Mouse (Mus musculus) intestine, embryonic 16.5 days (tissue): ENCODE measurements around the gene Ldlrad1. TPM values are rescaled to one million over a fixed set of nuclear protein-coding genes. Genes with fewer than 3 reads are reported as not detected.
A peak's percentile ranks its signal among the peaks of the same experiment; 100 is the strongest.

Experiments
- ATAC-seq: fragments of 200-750 bp; cut with Nextera tagmentation; 2 replicates; pipeline ENCODE4 v1.8.0; 2017; ENCODE audit warnings: moderate TSS enrichment, moderate library complexity
- H3K27ac ChIP-seq: fragments of 300-500 bp; sonication (generic); 2 replicates; pipeline ENCODE4 v1.5.1; 2014; ENCODE audit warnings: mild to moderate bottlenecking, low read length
- H3K27me3 ChIP-seq: fragments of 300-500 bp; sonication (generic); replicated peaks from 2 replicates; pipeline ENCODE4 v1.6.1; 2014; ENCODE audit warnings: low read length, control low read depth, mixed read lengths; ENCODE audit not compliant: control insufficient read depth, insufficient read depth
- H3K36me3 ChIP-seq: fragments of 300-500 bp; sonication (generic); 2 replicates; pipeline ENCODE4 v1.6.1; 2014; ENCODE audit warnings: low read length, control low read depth; ENCODE audit not compliant: control insufficient read depth, insufficient read depth
- H3K4me1 ChIP-seq: fragments of 300-500 bp; sonication (generic); 2 replicates; pipeline ENCODE4 v1.6.1; 2014; ENCODE audit warnings: low read length, control low read depth, mixed read lengths; ENCODE audit not compliant: control insufficient read depth, insufficient read depth
- H3K4me2 ChIP-seq: fragments of 300-500 bp; sonication (generic); 2 replicates; pipeline ENCODE4 v1.6.1; 2014; ENCODE audit warnings: low read depth, low read length, control low read depth
- H3K4me3 ChIP-seq: fragments of 300-500 bp; sonication (generic); 2 replicates; pipeline ENCODE4 v1.5.1; 2014; ENCODE audit warnings: mild to moderate bottlenecking, low read length
- H3K9ac ChIP-seq: fragments of 300-500 bp; sonication (generic); 2 replicates; pipeline ENCODE4 v1.6.1; 2014; ENCODE audit warnings: low read depth, low read length
- H3K9me3 ChIP-seq: fragments of 300-500 bp; sonication (generic); 2 replicates; pipeline ENCODE4 v1.6.1; 2016; ENCODE audit warnings: low read length, control low read depth; ENCODE audit not compliant: control insufficient read depth
- WGBS: fragments of 180-500 bp; shearing (Covaris S2); extraction: QIAGEN DNeasy Blood & Tissue Kit; methylation state at CpG from one replicate; pipeline ENCODE4 v1.1.7; 2014; 5-methylcytosine and 5-hydroxymethylcytosine counted together
- polyA plus RNA-seq: library from polyadenylated mRNA; unstranded; fragments of >200 nt; fragmentation: Nextera tagmentation; extraction: Ambion mirVana; gene quantifications from 2 replicates; pipeline ENCODE4 v1.2.1, GENCODE M21; 2015

Gene Ldlrad1
- polyA plus RNA-seq, 1 experiment from 2014 or later = not detected

DNA sequence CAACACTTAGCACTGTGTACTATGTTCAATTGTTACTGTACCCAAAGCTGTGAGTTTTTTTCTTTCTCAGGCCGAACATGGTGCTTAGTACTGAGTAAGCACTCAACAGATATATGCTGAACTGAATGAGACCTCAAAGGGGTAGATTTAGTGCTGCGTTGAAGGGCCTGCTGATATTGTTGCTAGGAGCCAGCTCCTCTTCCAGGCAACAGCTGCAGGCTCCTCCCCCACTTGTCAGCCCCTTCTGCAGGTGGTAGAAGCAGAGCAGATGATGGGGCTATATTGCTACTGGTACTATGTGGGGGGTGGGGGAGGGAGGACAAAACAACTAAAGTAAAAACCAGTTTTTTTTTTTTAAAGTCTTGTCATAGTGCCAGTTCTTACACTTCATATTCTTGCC lies 40.5 kb downstream of the Ldlrad1 start:
- 31% methylated on average over 2 of the region's 2 CpGs for WGBS
- Histone ChIP-seq H3K27me3 (no peaks in the 10 kb centered on the region), H3K4me3 (no peak overlapping the region), H3K9me3 (no peaks in the 10 kb centered on the region), H3K9ac (no peak overlapping the region), H3K36me3 (no peaks in the 10 kb centered on the region), H3K4me2 (no peak overlapping the region), H3K4me1 (peaks cover 37% of the 10 kb centered on the region), H3K27ac (no peak overlapping the region)
- no peak for ATAC-seq

GRCm38 (mm10) chr4:107250494-107250893 lies 41.5 kb downstream of the Ldlrad1 start:
- Histone ChIP-seq H3K4me2 (no peak overlapping the region), H3K4me1 (peaks cover 35% of the 10 kb centered on the region), H3K27ac (no peak overlapping the region), H3K4me3 (no peak overlapping the region), H3K36me3 (no peaks in the 10 kb centered on the region), H3K9me3 (no peaks in the 10 kb centered on the region), H3K27me3 (no peaks in the 10 kb centered on the region), H3K9ac (no peak overlapping the region)
- WGBS = 26% methylated on average over 4 of the region's 4 CpGs
- ATAC-seq = no peak

DNA sequence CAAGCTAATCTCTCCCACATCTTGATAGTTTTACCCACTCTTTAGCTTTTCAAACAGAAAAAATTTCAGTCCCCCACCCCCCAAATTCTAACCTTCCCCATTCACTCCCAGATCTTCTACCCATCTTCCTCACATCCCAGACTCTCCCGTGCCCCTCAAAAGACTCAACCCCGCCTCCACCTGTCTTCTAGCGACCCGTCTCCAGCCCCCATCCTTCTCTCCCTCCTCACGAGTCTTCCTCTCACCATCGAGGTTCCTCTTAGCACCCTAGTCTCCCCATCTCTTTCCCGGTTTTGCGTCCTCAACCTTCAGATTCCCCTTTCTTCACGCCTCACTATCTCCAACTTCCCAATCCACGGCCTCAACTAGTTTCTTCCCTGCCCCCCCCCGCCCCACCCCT lies 43.5 kb downstream of the Ldlrad1 start:
- 1% methylated on average over 11 of the region's 11 CpGs for WGBS
- no peak overlapping the region for H3K27ac ChIP-seq
- H3K9me3 ChIP-seq = no peaks in the 10 kb centered on the region
- peak overlapping the region; percentile 90 for H3K9ac ChIP-seq
- peak overlapping the region; percentile 79 for H3K4me3 ChIP-seq
- H3K27me3 ChIP-seq = no peaks in the 10 kb centered on the region
- H3K36me3 ChIP-seq = no peaks in the 10 kb centered on the region
- H3K4me2 ChIP-seq = peak overlapping the region; percentile 67
- ATAC-seq = no peak
- H3K4me1 ChIP-seq = peaks cover 27% of the 10 kb centered on the region

GRCm38 (mm10) chr4:107253125-107254091 lies 44.4 kb downstream of the Ldlrad1 start, which contains the start of the genes Lrrc42 and Hspb11:
Gene Lrrc42, minus strand, starts transcription at chr4:107253532.
Gene Hspb11, plus strand, starts transcription at chr4:107253593.
- Histone ChIP-seq H3K9me3 (no peaks in the 10 kb centered on the region), H3K36me3 (no peaks in the 10 kb centered on the region), H3K4me2 (peak within 1 kb of the TSS; percentile 67), H3K9ac (peak within 1 kb of the TSS; percentile 90), H3K4me3 (peak within 1 kb of the TSS; percentile 79), H3K27ac (peak within 1 kb of the TSS; percentile 76), H3K4me1 (peaks cover 23% of the 10 kb centered on the region), H3K27me3 (no peaks in the 10 kb centered on the region)
- peak; percentile 98 for ATAC-seq
- WGBS = under 1% methylated on average over 101 of the region's 101 CpGs

DNA sequence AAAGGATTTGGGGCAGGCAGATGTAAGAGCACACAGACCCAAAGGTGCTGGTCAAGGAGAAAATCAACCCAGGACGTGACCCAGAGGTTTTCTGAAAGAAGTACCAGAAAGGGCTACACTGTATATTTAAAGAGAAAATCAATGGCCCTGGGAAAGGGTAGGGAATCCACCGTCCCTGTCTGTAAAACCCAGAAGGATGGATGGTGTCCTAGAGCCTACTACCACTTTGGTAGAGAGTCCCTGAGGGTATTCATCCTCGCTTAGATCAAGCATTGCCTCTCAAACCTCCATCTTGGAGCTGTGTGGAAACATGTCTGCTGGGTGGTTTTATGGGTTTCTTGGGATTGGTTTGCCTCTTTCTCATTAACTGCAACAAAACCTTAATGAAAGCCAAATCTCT lies 45.4 kb downstream of the Ldlrad1 start:
- Histone ChIP-seq H3K4me1 (peaks cover 17% of the 10 kb centered on the region), H3K4me2 (peak overlapping the region; percentile 67), H3K27ac (no peak overlapping the region), H3K9me3 (no peaks in the 10 kb centered on the region), H3K4me3 (peak overlapping the region; percentile 79), H3K36me3 (no peaks in the 10 kb centered on the region), H3K27me3 (no peaks in the 10 kb centered on the region), H3K9ac (peak overlapping the region; percentile 90)
- 35% methylated on average over 3 of the region's 3 CpGs for WGBS
- ATAC-seq = no peak

DNA sequence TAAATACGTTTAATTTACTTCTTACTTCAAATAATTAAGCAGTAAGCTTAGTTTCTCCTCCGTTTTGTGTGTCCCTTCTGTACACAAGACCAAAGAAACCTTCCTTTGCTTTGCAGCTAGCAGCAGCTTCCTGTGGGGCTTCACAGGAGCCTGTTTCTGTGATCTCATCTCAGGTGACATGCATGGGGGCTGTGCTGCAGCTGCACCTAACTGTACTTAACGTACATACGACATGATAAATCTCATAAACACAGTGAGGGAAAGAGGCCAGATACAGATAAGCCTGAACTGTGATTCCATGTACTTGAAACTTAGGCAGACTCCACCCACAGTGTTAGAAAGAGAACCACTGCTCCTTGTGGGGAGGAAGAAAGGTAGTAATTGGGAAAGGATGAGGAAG lies 51.0 kb downstream of the Ldlrad1 start:
- Histone ChIP-seq H3K4me1 (no peaks in the 10 kb centered on the region; the same call in 1 of the 2 replicates), H3K4me2 (no peak overlapping the region), H3K9ac (no peak overlapping the region), H3K27ac (no peak overlapping the region), H3K9me3 (no peaks in the 10 kb centered on the region), H3K36me3 (peaks cover 5% of the 10 kb centered on the region), H3K27me3 (no peaks in the 10 kb centered on the region), H3K4me3 (no peak overlapping the region)
- peak; percentile 69 for ATAC-seq
- WGBS = 40% methylated on average over 4 of the region's 4 CpGs

Other genes starting within 250 kb of the Ldlrad1 start
- gene Mrpl37, start 142.3 kb upstream of the Ldlrad1 start, polyA plus RNA-seq = 112 and 117 TPM in 2 replicates
- 7.2 and 7.7 TPM in 2 replicates for gene Cyb5rl, start 142.2 kb upstream of the Ldlrad1 start, polyA plus RNA-seq
- gene Cdcp2, start 112.3 kb upstream of the Ldlrad1 start, polyA plus RNA-seq = not detected in 2 replicates
- gene Tmem59, start 30.8 kb upstream of the Ldlrad1 start, polyA plus RNA-seq = 449 TPM in 2 replicates
- 17.6 and 19.4 TPM in 2 replicates for gene Tceanc2, start 30.1 kb upstream of the Ldlrad1 start, polyA plus RNA-seq
- 48.3 and 49.6 TPM in 2 replicates for gene Lrrc42, start 44.4 kb downstream of the Ldlrad1 start, polyA plus RNA-seq
- 22.6 and 26.7 TPM in 2 replicates for gene Hspb11, start 44.4 kb downstream of the Ldlrad1 start, polyA plus RNA-seq
- gene Dio1, start 98.0 kb downstream of the Ldlrad1 start, polyA plus RNA-seq = 3.3 and 5.2 TPM in 2 replicates
- gene Yipf1, start 105.2 kb downstream of the Ldlrad1 start, polyA plus RNA-seq = 84.5 and 88.5 TPM in 2 replicates
- 24.8 and 26.4 TPM in 2 replicates for gene Ndc1, start 158.6 kb downstream of the Ldlrad1 start, polyA plus RNA-seq
- 0.31 and 0.32 TPM in 2 replicates for gene Glis1, start 225.4 kb downstream of the Ldlrad1 start, polyA plus RNA-seq